Mouse (Mus musculus): ENCODE measurements around the gene Pramel6. TPM values are rescaled to one million over a fixed set of nuclear protein-coding genes. Genes with fewer than 3 reads are reported as not detected.
A peak's percentile ranks its signal among the peaks of the same experiment; 100 is the strongest.
"Not testable (repeated sequence)": the region's sequence is repeated elsewhere in the genome, so short reads cannot be mapped to it uniquely, and the experiment has no call there.

Pramel6 gene
- not detected in 3 replicates for total RNA-seq (2017)

GRCm38 (mm10) chr2:87506265-87506664 lies at the start of gene Pramel6:
Gene Pramel6 (plus strand): TSS chr2:87506565.
- ATAC-seq (replicated peaks; ENCODE audit: insufficient number of reproducible peaks, low FRiP score, low TSS enrichment, poor library complexity, severe bottlenecking) = no peak

GRCm38 (mm10) chr2:87461769-87462168 lies 44.6 kb upstream of the Pramel6 start:
- ATAC-seq (replicated peaks; ENCODE audit: insufficient number of reproducible peaks, low FRiP score, low TSS enrichment, poor library complexity, severe bottlenecking) = no peak

GRCm38 (mm10) chr2:87480207-87480606 lies 26.2 kb upstream of the Pramel6 start:
- ATAC-seq (replicated peaks; ENCODE audit: insufficient number of reproducible peaks, low FRiP score, low TSS enrichment, poor library complexity, severe bottlenecking) = no peak

- no peak for ATAC-seq (replicated peaks; ENCODE audit: insufficient number of reproducible peaks, low FRiP score, low TSS enrichment, poor library complexity, severe bottlenecking)
These were observed 25.2 kb upstream of the Pramel6 start for GRCm38 (mm10) chr2:87481158-87481557.

- no peak for ATAC-seq (replicated peaks; ENCODE audit: insufficient number of reproducible peaks, low FRiP score, low TSS enrichment, poor library complexity, severe bottlenecking)
These were observed 24.1 kb upstream of the Pramel6 start for GRCm38 (mm10) chr2:87482276-87482675.

GRCm38 (mm10) chr2:87496993-87497392 lies 9.4 kb upstream of the Pramel6 start, which contains the start of gene Pramel7:
Gene Pramel7 (minus strand): TSS chr2:87497093.
- ATAC-seq (replicated peaks; ENCODE audit: insufficient number of reproducible peaks, low FRiP score, low TSS enrichment, poor library complexity, severe bottlenecking) = not testable (repeated sequence)

- ATAC-seq (replicated peaks; ENCODE audit: insufficient number of reproducible peaks, low FRiP score, low TSS enrichment, poor library complexity, severe bottlenecking) = no peak
These were observed 8.7 kb downstream of the Pramel6 start for GRCm38 (mm10) chr2:87515046-87515445.

GRCm38 (mm10) chr2:87515457-87516060 lies 9.2 kb downstream of the Pramel6 start:
- no peak for ATAC-seq (replicated peaks; ENCODE audit: insufficient number of reproducible peaks, low FRiP score, low TSS enrichment, poor library complexity, severe bottlenecking)

GRCm38 (mm10) chr2:87516581-87516980 lies 10.2 kb downstream of the Pramel6 start:
- no peak for ATAC-seq (replicated peaks; ENCODE audit: insufficient number of reproducible peaks, low FRiP score, low TSS enrichment, poor library complexity, severe bottlenecking)

GRCm38 (mm10) chr2:87520651-87521050 lies 14.3 kb downstream of the Pramel6 start:
- no peak for ATAC-seq (replicated peaks; ENCODE audit: insufficient number of reproducible peaks, low FRiP score, low TSS enrichment, poor library complexity, severe bottlenecking)

- 0 out of 2 replicates have a peak, but pooled peaks have one; percentile 40 for ATAC-seq (replicated peaks; ENCODE audit: insufficient number of reproducible peaks, low FRiP score, low TSS enrichment, poor library complexity, severe bottlenecking)
These were observed 19.7 kb downstream of the Pramel6 start for GRCm38 (mm10) chr2:87525899-87526616.

- ATAC-seq (replicated peaks; ENCODE audit: insufficient number of reproducible peaks, low FRiP score, low TSS enrichment, poor library complexity, severe bottlenecking) = no peak
These were observed 25.1 kb downstream of the Pramel6 start, which contains the start of gene Olfr153 for GRCm38 (mm10) chr2:87531496-87531895. Gene Olfr153 (plus strand): TSS chr2:87531796.

GRCm38 (mm10) chr2:87534826-87535225 lies 28.5 kb downstream of the Pramel6 start:
- no peak for ATAC-seq (replicated peaks; ENCODE audit: insufficient number of reproducible peaks, low FRiP score, low TSS enrichment, poor library complexity, severe bottlenecking)

- no peak for ATAC-seq (replicated peaks; ENCODE audit: insufficient number of reproducible peaks, low FRiP score, low TSS enrichment, poor library complexity, severe bottlenecking)
These were observed 39.1 kb downstream of the Pramel6 start, which contains the start of gene Olfr1128 for GRCm38 (mm10) chr2:87545442-87545841. Gene Olfr1128 (minus strand): TSS chr2:87545542.

Other genes starting within 250 kb of the Pramel6 start
- not detected in 3 replicates for gene Olfr1116, start 239.0 kb upstream of the Pramel6 start, total RNA-seq (2017)
- gene Olfr1118, start 199.0 kb upstream of the Pramel6 start, total RNA-seq (2017) = not detected in 3 replicates
- gene Olfr1120, start 151.8 kb upstream of the Pramel6 start, total RNA-seq (2017) = not detected in 3 replicates
- not detected in 3 replicates for gene Olfr1121, start 136.7 kb upstream of the Pramel6 start, total RNA-seq (2017)
- not detected in 3 replicates for gene Olfr1122, start 120.7 kb upstream of the Pramel6 start, total RNA-seq (2017)
- gene Olfr1123, start 89.9 kb upstream of the Pramel6 start, total RNA-seq (2017) = not detected in 3 replicates
- gene Olfr1124, start 76.3 kb upstream of the Pramel6 start, total RNA-seq (2017) = not detected in 3 replicates
- gene Olfr1126, start 52.6 kb upstream of the Pramel6 start, total RNA-seq (2017) = not detected in 3 replicates
- gene Pramel7, start 9.5 kb upstream of the Pramel6 start, total RNA-seq (2017) = not detected in 3 replicates
- not detected in 3 replicates for gene Olfr153, start 25.2 kb downstream of the Pramel6 start, total RNA-seq (2017)
- not detected in 3 replicates for gene Olfr1128, start 39.0 kb downstream of the Pramel6 start, total RNA-seq (2017)
- not detected in 3 replicates for gene Olfr1129, start 67.3 kb downstream of the Pramel6 start, total RNA-seq (2017)
- not detected in 3 replicates for gene Olfr1130, start 99.6 kb downstream of the Pramel6 start, total RNA-seq (2017)
- not detected in 3 replicates for gene Olfr1131, start 120.5 kb downstream of the Pramel6 start, total RNA-seq (2017)
- gene Olfr1132, start 131.0 kb downstream of the Pramel6 start, total RNA-seq (2017) = not detected in 3 replicates
- gene Olfr1133, start 140.8 kb downstream of the Pramel6 start, total RNA-seq (2017) = not detected in 3 replicates
- not detected in 3 replicates for gene Olfr1134, start 151.9 kb downstream of the Pramel6 start, total RNA-seq (2017)
- not detected in 3 replicates for gene Olfr1135, start 167.1 kb downstream of the Pramel6 start, total RNA-seq (2017)
- gene Olfr1136, start 187.4 kb downstream of the Pramel6 start, total RNA-seq (2017) = not detected in 3 replicates
- not detected in 3 replicates for gene Olfr1137, start 206.6 kb downstream of the Pramel6 start, total RNA-seq (2017)
- not detected in 3 replicates for gene Olfr1138, start 233.4 kb downstream of the Pramel6 start, total RNA-seq (2017)
- not detected in 3 replicates for gene Olfr1140, start 237.2 kb downstream of the Pramel6 start, total RNA-seq (2017)
- gene Olfr1141, start 247.4 kb downstream of the Pramel6 start, total RNA-seq (2017) = not detected in 3 replicates

Measured in monocyte, adult 5-6 weeks (primary cell).